Mouse (Mus musculus) embryonic facial prominence, embryonic 12.5 days (tissue): ENCODE measurements around the gene Gm7694. TPM values are rescaled to one million over a fixed set of nuclear protein-coding genes. Genes with fewer than 3 reads are reported as not detected.

Experiments used
- ATAC-seq: fragments of 200-750 bp; cut with Nextera tagmentation; 2 replicates; pipeline ENCODE4 v1.8.0; 2017; ENCODE audit not compliant: insufficient number of reproducible peaks, insufficient read depth, low FRiP score, low TSS enrichment
- H3K27ac ChIP-seq: fragments of 300-500 bp; sonication (generic); 2 replicates; pipeline ENCODE4 v1.5.1; 2016; ENCODE audit warnings: mild to moderate bottlenecking
- H3K27me3 ChIP-seq: fragments of 300-500 bp; sonication (generic); 2 replicates; pipeline ENCODE4 v1.6.1; 2016; ENCODE audit warnings: mild to moderate bottlenecking, moderate library complexity
- H3K36me3 ChIP-seq: fragments of 300-500 bp; sonication (generic); 2 replicates; pipeline ENCODE4 v1.6.1; 2016; ENCODE audit warnings: mild to moderate bottlenecking
- H3K4me1 ChIP-seq: fragments of 300-500 bp; sonication (generic); 2 replicates; pipeline ENCODE4 v1.6.1; 2016
- H3K4me2 ChIP-seq: fragments of 300-500 bp; sonication (generic); replicated peaks from 2 replicates; pipeline ENCODE4 v1.6.1; 2016; ENCODE audit warnings: mild to moderate bottlenecking, moderate library complexity
- H3K4me3 ChIP-seq: fragments of 300-500 bp; sonication (generic); 2 replicates; pipeline ENCODE4 v1.5.1; 2016; ENCODE audit warnings: mild to moderate bottlenecking
- H3K9ac ChIP-seq: fragments of 300-500 bp; sonication (generic); 2 replicates; pipeline ENCODE4 v1.6.1; 2016; ENCODE audit warnings: mild to moderate bottlenecking, moderate library complexity
- H3K9me3 ChIP-seq: fragments of 300-500 bp; sonication (generic); 2 replicates; pipeline ENCODE4 v1.6.1; 2016; ENCODE audit warnings: mild to moderate bottlenecking, moderate library complexity
- WGBS: fragments of 180-500 bp; shearing (Covaris S2); methylation state at CpG from one replicate; pipeline ENCODE4 v1.1.7; 2016; 5-methylcytosine and 5-hydroxymethylcytosine counted together
- polyA plus RNA-seq: library from polyadenylated mRNA; unstranded; fragments of >200 nt; fragmentation: Nextera tagmentation; extraction: Ambion mirVana; gene quantifications from 2 replicates; pipeline ENCODE4 v1.2.1, GENCODE M21; 2016

Gm7694 gene
- polyA plus RNA-seq, result 3.2 and 3.4 TPM in 2 replicates

DNA sequence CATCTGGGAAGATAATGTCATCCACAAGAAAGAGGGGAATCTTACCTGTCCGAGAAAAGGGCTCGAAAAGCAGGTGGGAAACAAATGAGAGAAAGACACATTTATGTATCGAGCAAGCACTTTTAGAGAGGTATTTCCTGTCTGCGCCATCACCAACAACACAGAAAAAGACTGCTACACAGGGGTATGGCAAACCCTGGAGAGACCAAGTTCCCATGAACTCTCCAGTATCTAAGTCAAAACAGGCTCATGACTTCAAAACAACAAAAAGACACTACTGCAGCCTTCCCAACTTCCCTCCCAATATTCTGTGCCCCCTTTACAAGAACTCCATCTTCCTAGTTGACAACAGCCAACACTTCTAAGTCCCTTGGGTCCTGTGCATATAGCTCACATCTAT lies at the start of gene Gm7694:
Gene Gm7694 (minus strand): TSS at position 101 of the 400 bp plus-strand sequence.
- H3K4me3 ChIP-seq, result no peak within 1 kb of the TSS
- 90% methylated on average over 4 of the region's 4 CpGs for WGBS
- H3K9me3 ChIP-seq, result no peaks in the 10 kb centered on the region
- no peaks in the 10 kb centered on the region for H3K36me3 ChIP-seq
- ATAC-seq, result no peak
- no peak within 1 kb of the TSS for H3K27ac ChIP-seq
- no peak within 1 kb of the TSS for H3K4me2 ChIP-seq
- no peak within 1 kb of the TSS for H3K9ac ChIP-seq
- H3K4me1 ChIP-seq, result no peaks in the 10 kb centered on the region
- H3K27me3 ChIP-seq, result no peaks in the 10 kb centered on the region

DNA sequence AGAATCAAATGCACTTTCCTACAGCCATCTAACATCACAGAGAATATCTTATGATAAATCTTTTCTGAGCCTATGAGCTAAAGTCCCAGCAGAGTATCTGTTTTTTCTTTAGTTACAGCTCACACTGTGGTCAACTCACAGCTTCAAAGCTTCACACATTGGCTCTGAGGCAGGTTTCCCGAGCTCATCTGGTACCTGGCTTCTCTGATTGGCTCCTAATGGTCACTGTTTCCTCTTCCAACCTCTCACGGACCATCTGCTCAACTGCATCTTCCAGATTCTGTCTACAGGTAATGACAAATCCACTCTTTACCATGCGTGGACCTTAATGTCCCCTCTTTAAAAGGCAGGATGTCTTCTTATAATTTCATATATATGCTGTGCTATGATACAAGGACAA lies 47.2 kb upstream of the Gm7694 start:
- Histone ChIP-seq H3K4me1 (no peaks in the 10 kb centered on the region), H3K27me3 (no peaks in the 10 kb centered on the region), H3K4me2 (no peak overlapping the region), H3K36me3 (no peaks in the 10 kb centered on the region), H3K9ac (no peak overlapping the region), H3K27ac (no peak overlapping the region), H3K9me3 (no peaks in the 10 kb centered on the region), H3K4me3 (no peak overlapping the region)
- no peak for ATAC-seq
- 62% methylated on average over 3 of the region's 3 CpGs for WGBS

DNA sequence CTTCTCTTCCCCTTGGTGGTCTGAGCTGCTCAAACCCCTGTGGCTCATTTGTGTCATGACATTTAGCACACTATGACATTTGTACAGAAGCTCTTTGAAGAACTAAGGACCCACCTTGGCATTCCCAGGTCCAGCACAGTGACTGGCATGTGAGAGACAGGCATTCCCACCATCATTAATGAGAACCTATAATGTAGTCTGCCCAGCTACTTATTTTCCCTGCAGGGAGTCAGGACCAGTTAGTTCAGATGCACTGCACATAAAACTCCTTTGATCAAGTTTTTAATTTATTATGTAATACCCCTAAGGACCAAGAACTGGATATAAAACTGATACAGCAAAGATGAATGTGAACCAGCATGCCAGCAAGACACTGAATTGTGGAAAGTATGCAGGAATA lies 44.9 kb upstream of the Gm7694 start:
- Histone ChIP-seq H3K9ac (no peak overlapping the region), H3K36me3 (no peaks in the 10 kb centered on the region), H3K4me2 (no peak overlapping the region)

DNA sequence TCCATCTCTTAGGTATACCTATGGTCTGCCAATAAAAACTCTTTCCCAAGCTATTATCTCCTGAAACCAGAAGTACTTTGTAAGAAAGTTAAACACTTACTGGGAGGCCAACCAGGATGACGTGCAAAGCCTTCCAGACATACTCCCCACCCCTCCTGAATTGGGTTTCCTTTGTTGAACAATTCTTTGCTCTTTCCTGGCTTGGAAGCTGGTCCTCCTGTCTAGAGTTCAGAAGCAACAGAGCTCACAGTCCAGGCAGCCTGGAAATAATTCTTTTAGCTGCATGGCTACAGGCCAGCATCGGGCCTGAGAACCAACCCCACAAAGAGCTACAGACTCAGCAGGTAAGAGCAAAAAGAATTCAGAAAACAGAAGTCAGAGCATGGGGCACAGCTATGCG lies 40.1 kb upstream of the Gm7694 start:
- Histone ChIP-seq H3K27ac (no peak overlapping the region), H3K4me3 (no peak overlapping the region), H3K4me2 (no peak overlapping the region), H3K36me3 (no peaks in the 10 kb centered on the region), H3K9ac (no peak overlapping the region), H3K9me3 (no peaks in the 10 kb centered on the region), H3K4me1 (no peaks in the 10 kb centered on the region), H3K27me3 (no peaks in the 10 kb centered on the region)
- ATAC-seq, result no peak
- 70% methylated on average over 3 of the region's 3 CpGs for WGBS

More for the DNA sequence above, 44.9 kb upstream of the Gm7694 start:
- no peak overlapping the region for H3K4me3 ChIP-seq
- H3K4me1 ChIP-seq, result no peaks in the 10 kb centered on the region
- no peak overlapping the region for H3K27ac ChIP-seq
- no peaks in the 10 kb centered on the region for H3K9me3 ChIP-seq
- no peaks in the 10 kb centered on the region for H3K27me3 ChIP-seq
- no peak for ATAC-seq

DNA sequence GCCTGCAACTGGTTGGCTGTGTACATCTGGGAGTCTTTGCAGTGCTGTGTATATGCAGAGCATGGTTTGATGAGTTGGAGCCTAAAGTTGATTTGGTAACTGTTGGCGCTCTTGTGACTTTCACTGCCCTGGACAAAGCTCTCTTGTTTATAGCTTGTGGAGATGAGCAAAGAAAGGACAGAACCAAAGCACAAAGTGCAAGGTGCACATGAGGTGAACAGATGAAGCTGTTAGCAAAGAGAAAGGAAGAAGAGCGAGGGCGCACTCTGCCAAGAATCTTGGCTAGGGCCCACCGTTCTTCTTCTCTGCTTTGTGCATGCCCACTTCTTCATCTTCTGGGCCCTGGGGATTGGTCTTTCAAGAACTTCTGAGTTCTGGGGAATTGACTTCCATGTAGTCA lies 37.8 kb upstream of the Gm7694 start:
- ATAC-seq, result no peak
- no peak overlapping the region for H3K4me3 ChIP-seq
- no peak overlapping the region for H3K4me2 ChIP-seq
- no peak overlapping the region for H3K27ac ChIP-seq
- H3K36me3 ChIP-seq, result no peaks in the 10 kb centered on the region
- H3K9ac ChIP-seq, result no peak overlapping the region
- no peaks in the 10 kb centered on the region for H3K9me3 ChIP-seq
- H3K27me3 ChIP-seq, result no peaks in the 10 kb centered on the region
- H3K4me1 ChIP-seq, result no peaks in the 10 kb centered on the region
- 96% methylated on average over 4 of the region's 4 CpGs for WGBS

DNA sequence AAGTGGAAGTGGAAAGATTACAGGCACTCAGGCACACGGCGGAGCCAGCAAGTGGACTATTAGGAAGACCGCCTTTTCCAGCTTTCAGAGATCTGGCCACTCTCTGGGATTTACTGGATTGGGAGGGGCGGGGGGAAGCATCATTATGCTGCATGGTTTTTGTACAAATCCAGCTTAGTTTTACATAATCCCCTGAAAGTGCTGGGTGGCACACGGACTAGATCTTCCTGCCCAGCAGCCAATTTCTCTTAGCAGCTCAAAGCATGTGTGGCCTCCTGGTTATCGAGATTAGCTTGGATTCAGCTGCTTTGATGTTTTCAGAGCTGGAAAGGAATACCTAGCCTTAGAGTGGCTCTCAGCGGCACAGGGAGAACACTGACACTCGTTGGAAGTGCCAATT lies 36.9 kb upstream of the Gm7694 start:
- Histone ChIP-seq H3K36me3 (no peaks in the 10 kb centered on the region), H3K4me1 (no peaks in the 10 kb centered on the region), H3K27ac (no peak overlapping the region), H3K9me3 (no peaks in the 10 kb centered on the region), H3K4me3 (no peak overlapping the region), H3K4me2 (no peak overlapping the region), H3K9ac (no peak overlapping the region), H3K27me3 (no peaks in the 10 kb centered on the region)
- 60% methylated on average over 8 of the region's 8 CpGs for WGBS
- ATAC-seq, result no peak

DNA sequence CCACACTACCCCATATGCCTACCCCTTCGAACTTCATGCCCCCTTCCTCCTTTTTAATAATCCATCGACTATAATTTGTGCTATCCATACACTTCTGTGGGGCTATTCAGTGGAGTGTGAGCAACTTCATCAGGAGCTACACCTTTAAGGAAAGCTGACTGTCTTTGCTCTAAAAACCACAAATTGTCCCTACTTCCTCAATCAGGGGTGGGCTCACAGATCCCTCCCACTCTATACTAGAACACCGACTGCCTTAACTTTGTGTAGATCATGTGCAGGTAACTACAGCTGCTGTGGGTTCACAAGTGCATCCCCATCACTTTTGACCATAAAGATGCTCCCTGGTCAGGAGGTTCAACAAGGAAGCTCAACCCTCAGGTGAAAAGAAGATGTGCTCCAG lies 33.8 kb upstream of the Gm7694 start:
- H3K9me3 ChIP-seq, result no peaks in the 10 kb centered on the region
- H3K36me3 ChIP-seq, result no peaks in the 10 kb centered on the region
- H3K4me2 ChIP-seq, result no peak overlapping the region
- no peak overlapping the region for H3K27ac ChIP-seq
- WGBS, result 90% methylated on average over 3 of the region's 3 CpGs
- H3K27me3 ChIP-seq, result no peaks in the 10 kb centered on the region
- H3K9ac ChIP-seq, result no peak overlapping the region
- no peak overlapping the region for H3K4me3 ChIP-seq
- ATAC-seq, result no peak
- H3K4me1 ChIP-seq, result no peaks in the 10 kb centered on the region

DNA sequence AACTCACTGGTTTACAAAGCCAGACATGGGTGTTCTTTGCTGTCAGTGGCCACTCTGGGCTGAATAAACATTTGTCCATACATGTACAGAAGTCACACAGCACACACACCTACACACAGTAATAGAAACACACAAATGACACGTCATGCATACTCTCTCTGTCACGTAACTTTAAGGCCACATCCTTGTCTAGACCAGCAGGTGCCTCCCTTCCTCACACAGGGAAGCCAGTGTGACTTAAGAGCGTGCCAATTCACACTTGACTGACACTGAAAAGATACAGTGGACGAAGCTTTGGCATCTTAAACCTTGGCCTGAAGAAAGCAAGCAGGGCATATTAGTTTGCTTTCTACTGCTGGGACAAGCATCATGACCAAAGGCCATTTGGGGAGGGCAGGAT lies 26.6 kb upstream of the Gm7694 start:
- H3K27ac ChIP-seq, result no peak overlapping the region
- WGBS, result 82% methylated on average over 4 of the region's 4 CpGs
- H3K4me2 ChIP-seq, result no peak overlapping the region
- no peaks in the 10 kb centered on the region for H3K27me3 ChIP-seq
- no peak overlapping the region for H3K4me3 ChIP-seq
- no peak for ATAC-seq
- no peaks in the 10 kb centered on the region for H3K36me3 ChIP-seq
- peaks cover 7% of the 10 kb centered on the region for H3K4me1 ChIP-seq
- H3K9me3 ChIP-seq, result no peaks in the 10 kb centered on the region
- no peak overlapping the region for H3K9ac ChIP-seq

DNA sequence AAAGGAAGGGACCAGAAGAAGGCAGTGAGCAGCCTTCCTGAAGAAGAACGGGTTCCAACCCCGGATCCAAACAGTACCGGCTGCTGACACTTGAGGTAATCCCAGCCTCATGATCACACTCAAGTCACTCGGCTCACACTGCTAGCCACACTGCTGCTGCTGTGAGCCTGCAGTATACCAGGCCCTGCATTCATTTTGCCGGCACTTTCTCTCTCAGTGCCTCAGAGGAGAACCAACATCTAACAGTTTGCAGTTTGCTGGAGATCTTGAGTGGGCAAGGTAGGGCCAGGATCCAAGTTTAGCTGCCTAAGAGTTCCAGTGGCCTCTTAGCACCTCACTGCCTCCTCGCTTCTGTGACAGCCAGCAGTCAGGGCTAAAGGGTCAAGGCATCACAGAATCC lies 25.8 kb upstream of the Gm7694 start:
- 73% methylated on average over 6 of the region's 6 CpGs for WGBS
- no peak overlapping the region for H3K4me3 ChIP-seq
- H3K9ac ChIP-seq, result no peak overlapping the region
- no peaks in the 10 kb centered on the region for H3K36me3 ChIP-seq
- H3K4me1 ChIP-seq, result peaks cover 7% of the 10 kb centered on the region
- no peak for ATAC-seq
- no peaks in the 10 kb centered on the region for H3K9me3 ChIP-seq
- no peaks in the 10 kb centered on the region for H3K27me3 ChIP-seq
- H3K27ac ChIP-seq, result no peak overlapping the region
- no peak overlapping the region for H3K4me2 ChIP-seq

DNA sequence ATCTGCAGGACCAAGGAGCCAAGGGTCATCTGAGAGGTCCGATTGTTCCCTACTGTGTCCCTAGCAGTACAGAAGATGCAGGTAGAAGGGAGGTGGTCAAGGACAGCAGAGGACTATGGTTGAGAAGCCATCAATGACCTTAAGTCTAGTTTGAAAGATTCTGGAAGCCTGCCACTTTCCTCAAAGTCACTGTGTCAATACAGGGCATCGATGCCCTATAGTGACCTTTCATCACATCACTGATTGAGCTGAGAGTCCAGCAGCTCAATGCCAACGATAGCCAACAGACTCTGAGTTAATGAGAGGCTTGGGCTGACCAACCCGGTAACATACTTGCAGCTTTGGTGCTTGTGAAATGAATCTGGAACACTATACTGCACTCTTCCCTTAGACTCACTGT lies 19.1 kb upstream of the Gm7694 start:
- peaks cover 7% of the 10 kb centered on the region for H3K4me1 ChIP-seq
- 87% methylated on average over 4 of the region's 4 CpGs for WGBS
- no peak overlapping the region for H3K9ac ChIP-seq
- H3K4me3 ChIP-seq, result no peak overlapping the region
- H3K27ac ChIP-seq, result no peak overlapping the region
- no peak overlapping the region for H3K4me2 ChIP-seq
- ATAC-seq, result no peak
- no peaks in the 10 kb centered on the region for H3K9me3 ChIP-seq
- H3K27me3 ChIP-seq, result no peaks in the 10 kb centered on the region
- H3K36me3 ChIP-seq, result no peaks in the 10 kb centered on the region

DNA sequence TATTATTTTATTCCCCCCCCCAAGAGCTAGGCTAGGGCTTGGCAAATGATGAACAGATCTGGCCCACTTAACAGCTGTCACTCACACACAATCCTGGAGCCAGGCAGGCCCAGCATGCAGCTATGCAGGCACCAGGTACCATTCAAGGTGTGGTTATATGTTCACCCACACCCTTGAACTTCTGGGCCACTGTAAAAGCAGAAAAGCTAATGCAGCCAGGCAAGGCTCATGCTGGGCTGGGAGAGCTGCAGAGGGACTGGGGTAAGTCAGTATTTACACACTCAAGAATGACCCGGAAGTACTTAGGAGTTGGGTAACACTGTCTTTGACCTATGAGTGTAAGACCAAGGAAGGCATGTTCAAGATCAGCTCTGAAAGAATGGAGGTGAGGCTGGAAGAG lies 18.2 kb upstream of the Gm7694 start:
- H3K27me3 ChIP-seq, result no peaks in the 10 kb centered on the region
- no peak overlapping the region for H3K4me2 ChIP-seq
- no peak overlapping the region for H3K4me3 ChIP-seq
- no peak overlapping the region for H3K27ac ChIP-seq
- 84% methylated on average over 1 of the region's 1 CpGs for WGBS
- H3K9me3 ChIP-seq, result no peaks in the 10 kb centered on the region
- no peak overlapping the region for H3K9ac ChIP-seq
- ATAC-seq, result no peak
- peaks cover 7% of the 10 kb centered on the region for H3K4me1 ChIP-seq
- H3K36me3 ChIP-seq, result no peaks in the 10 kb centered on the region

DNA sequence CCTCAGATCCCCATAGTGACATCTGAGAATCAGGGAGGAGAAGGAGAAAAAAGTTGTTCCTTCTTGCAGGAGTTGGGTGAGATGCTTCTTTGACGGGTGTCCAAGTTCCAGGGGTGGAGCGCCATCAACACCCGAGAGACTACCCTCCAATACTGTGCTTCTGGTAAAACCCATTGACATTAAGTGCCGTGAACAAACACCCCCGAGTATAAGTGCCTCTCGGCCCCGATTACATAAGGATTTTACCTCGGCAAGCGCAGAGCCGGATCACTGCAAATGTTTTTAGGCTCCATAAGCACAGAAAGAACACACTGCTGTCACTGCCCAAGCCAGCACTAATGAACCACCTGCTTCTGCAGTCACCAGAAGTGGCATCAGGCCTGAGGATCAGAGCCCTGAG lies 16.9 kb upstream of the Gm7694 start:
- no peaks in the 10 kb centered on the region for H3K4me1 ChIP-seq

DNA sequence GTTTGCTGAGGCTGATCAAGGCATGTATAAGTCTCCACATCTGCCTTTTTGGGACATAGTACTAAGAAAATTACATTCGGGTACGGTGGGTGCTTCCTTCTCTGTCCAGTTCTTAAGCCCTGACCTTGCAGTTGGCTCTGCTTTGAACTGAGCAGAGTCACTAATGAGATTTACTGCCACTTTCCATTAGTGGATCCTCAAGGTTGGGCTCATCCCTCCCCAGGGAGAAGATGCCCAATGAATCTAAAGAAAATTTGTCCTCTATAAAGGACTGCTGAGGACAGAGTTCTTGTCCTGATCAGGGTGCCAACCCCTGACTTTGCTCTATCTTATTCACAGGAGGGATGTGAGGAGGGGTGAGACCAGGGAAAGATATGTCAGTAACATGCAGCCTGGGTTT lies 15.9 kb upstream of the Gm7694 start:
- H3K4me1 ChIP-seq, result no peaks in the 10 kb centered on the region
- no peak overlapping the region for H3K4me3 ChIP-seq
- no peak overlapping the region for H3K27ac ChIP-seq
- H3K9me3 ChIP-seq, result no peaks in the 10 kb centered on the region
- no peaks in the 10 kb centered on the region for H3K27me3 ChIP-seq
- no peak overlapping the region for H3K9ac ChIP-seq
- no peak for ATAC-seq
- H3K36me3 ChIP-seq, result no peaks in the 10 kb centered on the region
- 82% methylated on average over 2 of the region's 2 CpGs for WGBS
- H3K4me2 ChIP-seq, result no peak overlapping the region

More for the DNA sequence above, 16.9 kb upstream of the Gm7694 start:
- H3K4me3 ChIP-seq, result no peak overlapping the region
- H3K36me3 ChIP-seq, result no peaks in the 10 kb centered on the region
- no peak overlapping the region for H3K9ac ChIP-seq
- no peak overlapping the region for H3K27ac ChIP-seq
- WGBS, result 91% methylated on average over 10 of the region's 10 CpGs
- H3K27me3 ChIP-seq, result no peaks in the 10 kb centered on the region
- no peak overlapping the region for H3K4me2 ChIP-seq
- no peaks in the 10 kb centered on the region for H3K9me3 ChIP-seq
- ATAC-seq, result no peak
